Mouse (Mus musculus): ENCODE results near the gene Ptpdc1. TPM values are rescaled to one million over a fixed set of nuclear protein-coding genes. Genes with fewer than 3 reads are reported as not detected.

Gene Ptpdc1
- polyA plus RNA-seq (2015; fragmentation: Nextera tagmentation; extraction: Ambion mirVana): 4.2 and 5.0 TPM in 2 replicates

GRCm38 (mm10) chr13:48625433-48626184, at the start of gene Ptpdc1:
TSS of gene Ptpdc1 (minus strand) at chr13:48625664.

GRCm38 (mm10) chr13:48662431-48663143, 37.1 kb upstream of the Ptpdc1 start, which contains the start of gene Barx1:
TSS of gene Barx1 (plus strand) at chr13:48662998.

MicroRNA genes within 50 kb of the gene (microRNA counts, 519-probe panel; counts per million panel counts)
- microRNA mmu-let-7a: 7,386 counts per million, percentile 97 among the panel's probes with 10 or more counts
- 7,507 counts per million, percentile 98 among the panel's probes with 10 or more counts for microRNA mmu-let-7d
- microRNA mmu-let-7f: 6,321 counts per million, percentile 93 among the panel's probes with 10 or more counts

Small RNAs within 50 kb of the gene (microRNA-seq; reads per million reads assigned to microRNA genes)
- 0 reads per million in 2 experiments for gene Gm24111
- gene Mirlet7a-1: 63.4 to 89.3 reads per million in 2 experiments
- 10,856 to 12,095 reads per million in 2 experiments for gene Mirlet7d
- 0 reads per million in 2 experiments for gene Mirlet7f-1

Other genes with a start within 250 kb of the Ptpdc1 start
- 0.72 and 0.86 TPM in 2 replicates for gene Zfp169, start 112.2 kb downstream of the Ptpdc1 start, polyA plus RNA-seq (2015; fragmentation: Nextera tagmentation; extraction: Ambion mirVana)
- gene A830005F24Rik, start 112.1 kb downstream of the Ptpdc1 start, polyA plus RNA-seq (2015; fragmentation: Nextera tagmentation; extraction: Ambion mirVana): 0.34 TPM in 1 of 2 replicates, not detected in the other
- not detected in 2 replicates for gene Barx1, start 37.3 kb upstream of the Ptpdc1 start, polyA plus RNA-seq (2015; fragmentation: Nextera tagmentation; extraction: Ambion mirVana)
- gene Phf2, start 245.5 kb upstream of the Ptpdc1 start, polyA plus RNA-seq (2015; fragmentation: Nextera tagmentation; extraction: Ambion mirVana): 3.8 TPM in 2 replicates